Mouse (Mus musculus) cerebellum, adult 11-12 months (tissue): ENCODE data around the gene Zcchc24.

Experiments used
- DNase-seq: peaks from one replicate; pipeline ENCODE4 v3.0.0; 2022

The Zcchc24 gene

GRCm38 (mm10) chr14:25663649-25664309, 105.1 kb downstream of the Zcchc24 start:
- no peak for DNase-seq
